Mouse (Mus musculus): ENCODE results near the gene Map3k21. TPM values are rescaled to one million over a fixed set of nuclear protein-coding genes. Genes with fewer than 3 reads are reported as not detected.

Gene Map3k21
- polyA plus RNA-seq, 1 experiment: not detected

GRCm38 (mm10) chr8:125950007-125950940 is 40.0 kb downstream of the Map3k21 start:
- 17% methylated on average over 23 of the region's 23 CpGs for WGBS

GRCm38 (mm10) chr8:125955671-125956070 is 45.4 kb downstream of the Map3k21 start:
- WGBS: 6% methylated on average over 11 of the region's 11 CpGs
- TF ChIP-seq CTCF (IDR thresholded peaks at IDR 0.05; ENCODE audit: insufficient read depth, low read depth, low read length) (no peak), POLR2A (IDR thresholded peaks at IDR 0.05; ENCODE audit: insufficient read depth, low read depth, low read length) (no peak)
- H3K4me3 ChIP-seq (ENCODE audit: insufficient read depth, low read depth, low read length): no peak overlapping the region

More at GRCm38 (mm10) chr8:125950007-125950940, 40.0 kb downstream of the Map3k21 start:
- H3K4me1 ChIP-seq (ENCODE audit: control insufficient read depth, insufficient read depth, low read length): peaks cover 6% of the 10 kb centered on the region
- no peak overlapping the region for H3K4me3 ChIP-seq (ENCODE audit: insufficient read depth, low read depth, low read length)
- no peak; the same call in 1 of the 2 replicates for TF ChIP-seq CTCF (IDR thresholded peaks at IDR 0.05; ENCODE audit: insufficient read depth, low read depth, low read length)
- no peak overlapping the region for H3K27ac ChIP-seq (ENCODE audit: insufficient read depth, low read depth, low read length)

GRCm38 (mm10) chr8:125956796-125957195 is 46.5 kb downstream of the Map3k21 start:
- TF ChIP-seq POLR2A (IDR thresholded peaks at IDR 0.05; ENCODE audit: insufficient read depth, low read depth, low read length): no peak
- no peak for TF ChIP-seq CTCF (IDR thresholded peaks at IDR 0.05; ENCODE audit: insufficient read depth, low read depth, low read length)
- no peak overlapping the region for H3K27ac ChIP-seq (ENCODE audit: insufficient read depth, low read depth, low read length)
- H3K4me1 ChIP-seq (ENCODE audit: control insufficient read depth, insufficient read depth, low read length): peaks cover 12% of the 10 kb centered on the region
- 69% methylated on average over 9 of the region's 9 CpGs for WGBS
- no peak overlapping the region for H3K4me3 ChIP-seq (ENCODE audit: insufficient read depth, low read depth, low read length)

More at GRCm38 (mm10) chr8:125955671-125956070, 45.4 kb downstream of the Map3k21 start:
- H3K4me1 ChIP-seq (ENCODE audit: control insufficient read depth, insufficient read depth, low read length): peaks cover 15% of the 10 kb centered on the region
- H3K27ac ChIP-seq (ENCODE audit: insufficient read depth, low read depth, low read length): no peak overlapping the region

- TF ChIP-seq CTCF (IDR thresholded peaks at IDR 0.05; ENCODE audit: insufficient read depth, low read depth, low read length) (no peak), POLR2A (IDR thresholded peaks at IDR 0.05; ENCODE audit: insufficient read depth, low read depth, low read length) (no peak)
- Histone ChIP-seq H3K27ac (ENCODE audit: insufficient read depth, low read depth, low read length) (no peak overlapping the region), H3K4me1 (ENCODE audit: control insufficient read depth, insufficient read depth, low read length) (peaks cover 12% of the 10 kb centered on the region), H3K4me3 (ENCODE audit: insufficient read depth, low read depth, low read length) (no peak overlapping the region)
- WGBS: 86% methylated on average over 13 of the region's 13 CpGs
Measured at GRCm38 (mm10) chr8:125957226-125957993, 47.2 kb downstream of the Map3k21 start.

GRCm38 (mm10) chr8:125957994-125958368 is 47.7 kb downstream of the Map3k21 start:
- no peak overlapping the region for H3K27ac ChIP-seq (ENCODE audit: insufficient read depth, low read depth, low read length)
- H3K4me1 ChIP-seq (ENCODE audit: control insufficient read depth, insufficient read depth, low read length): peaks cover 12% of the 10 kb centered on the region
- 89% methylated on average over 1 of the region's 1 CpGs for WGBS
- TF ChIP-seq CTCF (IDR thresholded peaks at IDR 0.05; ENCODE audit: insufficient read depth, low read depth, low read length) (no peak), POLR2A (IDR thresholded peaks at IDR 0.05; ENCODE audit: insufficient read depth, low read depth, low read length) (no peak)
- H3K4me3 ChIP-seq (ENCODE audit: insufficient read depth, low read depth, low read length): no peak overlapping the region

- WGBS: 36% methylated on average over 4 of the region's 4 CpGs
- Histone ChIP-seq H3K27ac (ENCODE audit: insufficient read depth, low read depth, low read length) (peak overlapping the region; percentile 61), H3K4me3 (ENCODE audit: insufficient read depth, low read depth, low read length) (no peak overlapping the region), H3K4me1 (ENCODE audit: control insufficient read depth, insufficient read depth, low read length) (peaks cover 21% of the 10 kb centered on the region)
- TF ChIP-seq CTCF (IDR thresholded peaks at IDR 0.05; ENCODE audit: insufficient read depth, low read depth, low read length): no peak
- TF ChIP-seq POLR2A (IDR thresholded peaks at IDR 0.05; ENCODE audit: insufficient read depth, low read depth, low read length): no peak
Measured at GRCm38 (mm10) chr8:125959363-125959771, 49.1 kb downstream of the Map3k21 start.

GRCm38 (mm10) chr8:125960037-125960436 is 49.8 kb downstream of the Map3k21 start:
- no peak overlapping the region for H3K4me3 ChIP-seq (ENCODE audit: insufficient read depth, low read depth, low read length)
- no peak overlapping the region for H3K27ac ChIP-seq (ENCODE audit: insufficient read depth, low read depth, low read length)
- WGBS: 85% methylated on average over 8 of the region's 8 CpGs
- H3K4me1 ChIP-seq (ENCODE audit: control insufficient read depth, insufficient read depth, low read length): peaks cover 21% of the 10 kb centered on the region
- TF ChIP-seq CTCF (IDR thresholded peaks at IDR 0.05; ENCODE audit: insufficient read depth, low read depth, low read length): no peak
- no peak for TF ChIP-seq POLR2A (IDR thresholded peaks at IDR 0.05; ENCODE audit: insufficient read depth, low read depth, low read length)

GRCm38 (mm10) chr8:125961790-125962189 is 51.5 kb downstream of the Map3k21 start:
- TF ChIP-seq CTCF (IDR thresholded peaks at IDR 0.05; ENCODE audit: insufficient read depth, low read depth, low read length) (no peak), POLR2A (IDR thresholded peaks at IDR 0.05; ENCODE audit: insufficient read depth, low read depth, low read length) (no peak)
- peaks cover 17% of the 10 kb centered on the region for H3K4me1 ChIP-seq (ENCODE audit: control insufficient read depth, insufficient read depth, low read length)
- 38% methylated on average over 6 of the region's 6 CpGs for WGBS
- no peak overlapping the region for H3K27ac ChIP-seq (ENCODE audit: insufficient read depth, low read depth, low read length)
- no peak overlapping the region for H3K4me3 ChIP-seq (ENCODE audit: insufficient read depth, low read depth, low read length)

GRCm38 (mm10) chr8:125963807-125964211 is 53.6 kb downstream of the Map3k21 start:
- WGBS: 12% methylated on average over 11 of the region's 11 CpGs
- Histone ChIP-seq H3K4me1 (ENCODE audit: control insufficient read depth, insufficient read depth, low read length) (peaks cover 15% of the 10 kb centered on the region), H3K27ac (ENCODE audit: insufficient read depth, low read depth, low read length) (no peak overlapping the region), H3K4me3 (ENCODE audit: insufficient read depth, low read depth, low read length) (no peak overlapping the region)
- no peak for TF ChIP-seq CTCF (IDR thresholded peaks at IDR 0.05; ENCODE audit: insufficient read depth, low read depth, low read length)
- TF ChIP-seq POLR2A (IDR thresholded peaks at IDR 0.05; ENCODE audit: insufficient read depth, low read depth, low read length): no peak

Data from olfactory bulb, adult 2 months (tissue).